ENCODE assay signal across 29 mouse cellular contexts in the genomic region with DNA sequence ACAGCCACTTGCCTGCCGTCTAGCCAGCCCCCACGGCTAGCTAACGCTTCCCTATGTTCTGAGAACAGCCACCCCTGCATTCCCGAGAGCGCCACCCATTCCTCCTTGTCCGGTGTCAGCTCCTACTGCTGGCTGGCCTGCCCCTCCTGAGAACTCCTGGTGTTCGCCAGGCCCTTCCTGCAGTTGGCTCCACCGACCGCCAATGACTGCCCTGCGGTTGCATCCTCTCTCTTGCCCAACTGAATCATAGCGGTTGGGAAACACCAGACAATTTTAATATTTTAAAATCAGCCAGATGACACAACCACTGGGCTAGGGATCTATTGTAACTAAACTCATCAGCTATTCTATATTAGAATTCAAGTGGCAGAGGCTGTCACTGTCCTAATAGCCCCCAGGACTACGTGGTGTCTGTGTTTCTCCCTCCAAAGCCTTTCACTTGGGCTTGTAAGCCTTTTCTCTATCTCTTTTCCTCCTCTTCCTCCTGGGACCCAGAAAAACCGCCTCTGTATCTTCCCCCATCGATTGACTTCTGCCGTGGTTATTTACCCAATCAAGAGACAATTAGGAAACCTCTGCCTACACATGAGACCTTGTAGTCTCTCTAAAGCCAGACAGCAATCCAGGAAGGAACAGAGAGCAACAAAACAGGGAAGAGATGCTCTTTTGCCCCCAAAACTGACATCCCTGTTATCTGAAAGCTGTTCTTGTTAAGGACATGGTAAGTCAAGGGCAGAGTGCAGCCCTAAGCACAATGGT. TPM values are rescaled to one million over a fixed set of nuclear protein-coding genes. Genes with fewer than 3 reads are reported as not detected.
DNase-seq lines count a peak whose midpoint lies in the region; ATAC-seq lines count a peak whose summit lies in the region.
"Had no signal": no experiment of that assay in that cellular context is flagged by ENCODE, and none has a peak within 500 bp of the region (broad histone marks: within the 10 kb centered on the region; RNA-seq: fewer than 3 reads in every experiment).

No protein-coding gene starts in this region.

- H3K4me3 ChIP-seq in forebrain, embryonic 11.5 days (ENCODE audit: low read depth, low read length), result no peak overlapping the region
- H3K4me3 ChIP-seq: embryonic facial prominence, embryonic 10.5 days; heart, embryonic 15.5 days; hindbrain, embryonic 13.5 days; left cerebral cortex, adult 2 months; liver, embryonic 15.5 days; megakaryocyte, embryonic 14.5 days; midbrain, embryonic 13.5 days; neural tube, embryonic 13.5 days had no signal

- no peaks in the 10 kb centered on the region for H3K9me3 ChIP-seq in forebrain, embryonic 11.5 days (ENCODE audit: control insufficient read depth, low read length)
- H3K9me3 ChIP-seq: embryonic facial prominence, embryonic 10.5 days; heart, embryonic 15.5 days; hindbrain, embryonic 13.5 days; liver, embryonic 15.5 days; midbrain, embryonic 13.5 days; neural tube, embryonic 13.5 days had no signal

- peak; percentile 4 to 45 for DNase-seq in adrenal gland, postnatal 36 days
- no peak for DNase-seq in adrenal gland, adult 8-10 months
- peak; percentile 47 for DNase-seq in testis, postnatal 10 days (ENCODE audit: low spot score)
- no peak for DNase-seq in testis, postnatal 14 days (ENCODE audit: low spot score)
- DNase-seq in forebrain, embryonic 11.5 days (ENCODE audit: low spot score), result no peak
- no peak for DNase-seq in cerebellum, postnatal 4 days (ENCODE audit: low spot score in 2 of 2)
- DNase-seq in cerebellum, postnatal 14 days, result no peak
- DNase-seq: cerebellum, adult 18-20 months; cerebellum, postnatal 36 days; gastrocnemius, postnatal 25 days; heart, postnatal 36 days; kidney, adult 18-20 months; layer of hippocampus, adult 9-11 months; lung, postnatal 10 days; right cerebral cortex, adult 18-20 months; right cerebral cortex, postnatal 4 days; thymus, adult 18-20 months; thymus, postnatal 36 days had no signal

- H3K27me3 ChIP-seq in forebrain, embryonic 11.5 days (ENCODE audit: control insufficient read depth, insufficient read depth, low read length), result no peaks in the 10 kb centered on the region
- H3K27me3 ChIP-seq: heart, embryonic 15.5 days; hindbrain, embryonic 13.5 days; liver, embryonic 15.5 days; megakaryocyte, embryonic 14.5 days; midbrain, embryonic 13.5 days; neural tube, embryonic 13.5 days had no signal

- H3K36me3 ChIP-seq in forebrain, embryonic 11.5 days (ENCODE audit: control insufficient read depth, insufficient read depth, low read length), result no peaks in the 10 kb centered on the region
- H3K36me3 ChIP-seq: embryonic facial prominence, embryonic 10.5 days; heart, embryonic 15.5 days; hindbrain, embryonic 13.5 days; liver, embryonic 15.5 days; midbrain, embryonic 13.5 days; neural tube, embryonic 13.5 days had no signal

- WGBS in forebrain, embryonic 11.5 days, result 81% methylated on average over 15 of the region's 15 CpGs

- ATAC-seq in common myeloid progenitor, adult 5-6 weeks (replicated peaks; ENCODE audit: low read depth, poor library complexity, severe bottlenecking), result 0 out of 2 replicates have a peak, but pooled peaks have one; percentile 22
- no peak for ATAC-seq in forebrain, embryonic 11.5 days (replicated peaks; ENCODE audit: low FRiP score)
- ATAC-seq: forebrain, embryonic 16.5 days; inflammation-experienced regulatory T-cells, adult 6 months; midbrain, embryonic 13.5 days had no signal

- no peak overlapping the region for H3K4me2 ChIP-seq in forebrain, embryonic 11.5 days (ENCODE audit: low read depth, low read length, severe bottlenecking)
- H3K4me2 ChIP-seq: heart, embryonic 15.5 days; hindbrain, embryonic 13.5 days; liver, embryonic 15.5 days; midbrain, embryonic 13.5 days; neural tube, embryonic 13.5 days had no signal

- H3K4me1 ChIP-seq in forebrain, embryonic 11.5 days (replicated peaks; ENCODE audit: control insufficient read depth, insufficient read depth, low read length), result no peaks in the 10 kb centered on the region
- H3K4me1 ChIP-seq: embryonic facial prominence, embryonic 10.5 days; heart, embryonic 15.5 days; hindbrain, embryonic 13.5 days; liver, embryonic 15.5 days; midbrain, embryonic 13.5 days; neural tube, embryonic 13.5 days had no signal

- no peak overlapping the region for H3K27ac ChIP-seq in forebrain, embryonic 11.5 days (ENCODE audit: low read depth, low read length)
- H3K27ac ChIP-seq: embryonic facial prominence, embryonic 10.5 days; heart, embryonic 15.5 days; hindbrain, embryonic 13.5 days; left cerebral cortex, adult 2 months; liver, embryonic 15.5 days; midbrain, embryonic 13.5 days; neural tube, embryonic 13.5 days had no signal

- no peak overlapping the region for H3K9ac ChIP-seq in forebrain, embryonic 11.5 days (ENCODE audit: low read length)
- H3K9ac ChIP-seq: heart, embryonic 15.5 days; hindbrain, embryonic 13.5 days; liver, embryonic 15.5 days; midbrain, embryonic 13.5 days; neural tube, embryonic 13.5 days had no signal

RNA-seq across cellular contexts. Expression of gene Gpr160, which starts 23.7 kb away (rescaled TPM):
- total RNA-seq in adrenal gland, postnatal 36 days (2021), result 1 to 10 TPM; 1.2 to 2.4 TPM
- total RNA-seq in adrenal gland, adult 8-10 months (2022), result 1 to 10 TPM in 2 of 4 experiments, under 1 TPM in 2; 0.83 to 2.4 (median 0.97) TPM
- total RNA-seq in common myeloid progenitor, adult 5-6 weeks (2017), result 13.0 and 23.2 TPM in 2 replicates
- polyA plus RNA-seq in forebrain, embryonic 11.5 days (2014; fragmentation: Nextera tagmentation; extraction: Ambion mirVana), result 1.1 and 1.4 TPM in 2 replicates

RNA-seq across cellular contexts. Expression of gene Sec62, which starts 39.4 kb away (rescaled TPM):
- 100 to 1,000 TPM in 1 of 2 experiments, 10 to 100 TPM in 1; 97.2 to 105 TPM for total RNA-seq in adrenal gland, postnatal 36 days (2021)
- total RNA-seq in adrenal gland, adult 8-10 months (2022), result 100 to 1,000 TPM in 2 of 4 experiments, 10 to 100 TPM in 2; 91.1 to 113 (median 104) TPM
- 88.0 and 105 TPM in 2 replicates for total RNA-seq in common myeloid progenitor, adult 5-6 weeks (2017)
- 48.5 and 62.0 TPM in 2 replicates for polyA plus RNA-seq in forebrain, embryonic 11.5 days (2014; fragmentation: Nextera tagmentation; extraction: Ambion mirVana)

Comparison
In these comparisons a context has a peak if more than half of its experiments do, and no peak if none do; other contexts are left out.
1. DNase-seq: peak in adrenal gland, postnatal 36 days (2 of 2) and testis, postnatal 10 days (single experiment); none in adrenal gland, adult 8-10 months (single experiment), testis, postnatal 14 days (single experiment), forebrain, embryonic 11.5 days (single experiment), cerebellum, postnatal 4 days (0 of 2) and cerebellum, postnatal 14 days (0 of 2).